Mouse (Mus musculus): ENCODE results near the gene Gm3233. TPM values are rescaled to one million over a fixed set of nuclear protein-coding genes. Genes with fewer than 3 reads are reported as not detected.
"Not testable (repeated sequence)": the region's sequence is repeated elsewhere in the genome, so short reads cannot be mapped to it uniquely, and the experiment has no call there.

Gm3233 gene
- polyA plus RNA-seq, 1 experiment from 2014 or later, result not detected

- H3K4me1 ChIP-seq (ENCODE audit: control insufficient read depth, insufficient read depth, low read length); H3K4me3 ChIP-seq (ENCODE audit: low read depth, low read length); H3K9ac ChIP-seq (replicated peaks; ENCODE audit: low read length); H3K4me2 ChIP-seq (ENCODE audit: low read depth, low read length); DNase-seq (ENCODE audit: low spot score); H3K27me3 ChIP-seq (ENCODE audit: control insufficient read depth, insufficient read depth, low read length); H3K9me3 ChIP-seq (replicated peaks; ENCODE audit: control insufficient read depth, low read length); H3K36me3 ChIP-seq (replicated peaks; ENCODE audit: control insufficient read depth, insufficient read depth, low read depth, low read length); H3K27ac ChIP-seq (replicated peaks; ENCODE audit: low read depth, low read length); ATAC-seq (replicated peaks; ENCODE audit: insufficient number of reproducible peaks, low FRiP score, low TSS enrichment, low read depth): not testable (repeated sequence)
- 82% methylated on average over 1 of the region's 3 CpGs for WGBS
Observed at GRCm38 (mm10) chr10:77783396-77783795, 23.9 kb upstream of the Gm3233 start.

- H3K9me3 ChIP-seq (replicated peaks; ENCODE audit: control insufficient read depth, low read length); H3K4me2 ChIP-seq (ENCODE audit: low read depth, low read length); H3K27me3 ChIP-seq (ENCODE audit: control insufficient read depth, insufficient read depth, low read length); H3K4me3 ChIP-seq (ENCODE audit: low read depth, low read length); DNase-seq (ENCODE audit: low spot score); H3K36me3 ChIP-seq (replicated peaks; ENCODE audit: control insufficient read depth, insufficient read depth, low read depth, low read length); H3K27ac ChIP-seq (replicated peaks; ENCODE audit: low read depth, low read length); H3K4me1 ChIP-seq (ENCODE audit: control insufficient read depth, insufficient read depth, low read length); H3K9ac ChIP-seq (replicated peaks; ENCODE audit: low read length); ATAC-seq (replicated peaks; ENCODE audit: insufficient number of reproducible peaks, low FRiP score, low TSS enrichment, low read depth): not testable (repeated sequence)
- WGBS, result no CpG with 5 or more reads among the region's 1 CpGs
Observed at GRCm38 (mm10) chr10:77782442-77782841, 23.0 kb upstream of the Gm3233 start, which contains the start of gene Gm3250. Gm3250 (minus strand) TSS chr10:77782542.

GRCm38 (mm10) chr10:77776844-77777243 lies 17.4 kb upstream of the Gm3233 start, which contains the start of gene Gm7138:
Gm7138 (minus strand) TSS chr10:77776944.
- 40% methylated on average over 1 of the region's 1 CpGs for WGBS

GRCm38 (mm10) chr10:77772142-77772541 lies 12.7 kb upstream of the Gm3233 start:
- H3K27ac ChIP-seq (replicated peaks; ENCODE audit: low read depth, low read length); H3K9me3 ChIP-seq (replicated peaks; ENCODE audit: control insufficient read depth, low read length); H3K9ac ChIP-seq (replicated peaks; ENCODE audit: low read length); ATAC-seq (replicated peaks; ENCODE audit: insufficient number of reproducible peaks, low FRiP score, low TSS enrichment, low read depth); H3K4me1 ChIP-seq (ENCODE audit: control insufficient read depth, insufficient read depth, low read length); DNase-seq (ENCODE audit: low spot score); H3K4me3 ChIP-seq (ENCODE audit: low read depth, low read length); H3K27me3 ChIP-seq (ENCODE audit: control insufficient read depth, insufficient read depth, low read length); H3K4me2 ChIP-seq (ENCODE audit: low read depth, low read length); H3K36me3 ChIP-seq (replicated peaks; ENCODE audit: control insufficient read depth, insufficient read depth, low read depth, low read length): not testable (repeated sequence)
- WGBS, result 75% methylated on average over 1 of the region's 3 CpGs

More at GRCm38 (mm10) chr10:77776844-77777243, 17.4 kb upstream of the Gm3233 start, which contains the start of gene Gm7138:
- H3K4me2 ChIP-seq (ENCODE audit: low read depth, low read length); ATAC-seq (replicated peaks; ENCODE audit: insufficient number of reproducible peaks, low FRiP score, low TSS enrichment, low read depth); H3K36me3 ChIP-seq (replicated peaks; ENCODE audit: control insufficient read depth, insufficient read depth, low read depth, low read length); DNase-seq (ENCODE audit: low spot score); H3K27me3 ChIP-seq (ENCODE audit: control insufficient read depth, insufficient read depth, low read length); H3K4me3 ChIP-seq (ENCODE audit: low read depth, low read length); H3K9me3 ChIP-seq (replicated peaks; ENCODE audit: control insufficient read depth, low read length); H3K4me1 ChIP-seq (ENCODE audit: control insufficient read depth, insufficient read depth, low read length); H3K9ac ChIP-seq (replicated peaks; ENCODE audit: low read length); H3K27ac ChIP-seq (replicated peaks; ENCODE audit: low read depth, low read length): not testable (repeated sequence)

GRCm38 (mm10) chr10:77771225-77771624 lies 11.7 kb upstream of the Gm3233 start, which contains the start of gene Gm3238:
Gm3238 (minus strand) TSS chr10:77771325.
- WGBS, result 71% methylated on average over 1 of the region's 1 CpGs
- not testable (repeated sequence) for H3K9ac ChIP-seq (replicated peaks; ENCODE audit: low read length); H3K27me3 ChIP-seq (ENCODE audit: control insufficient read depth, insufficient read depth, low read length); H3K4me2 ChIP-seq (ENCODE audit: low read depth, low read length); H3K36me3 ChIP-seq (replicated peaks; ENCODE audit: control insufficient read depth, insufficient read depth, low read depth, low read length); H3K9me3 ChIP-seq (replicated peaks; ENCODE audit: control insufficient read depth, low read length); H3K4me3 ChIP-seq (ENCODE audit: low read depth, low read length); H3K27ac ChIP-seq (replicated peaks; ENCODE audit: low read depth, low read length); H3K4me1 ChIP-seq (ENCODE audit: control insufficient read depth, insufficient read depth, low read length); DNase-seq (ENCODE audit: low spot score); ATAC-seq (replicated peaks; ENCODE audit: insufficient number of reproducible peaks, low FRiP score, low TSS enrichment, low read depth)

GRCm38 (mm10) chr10:77769727-77770126 lies 10.2 kb upstream of the Gm3233 start:
- H3K4me2 ChIP-seq (ENCODE audit: low read depth, low read length), result no peak overlapping the region

GRCm38 (mm10) chr10:77753448-77753847 lies 6.0 kb downstream of the Gm3233 start:
- Histone ChIP-seq H3K4me2 (ENCODE audit: low read depth, low read length) (no peak overlapping the region), H3K36me3 (replicated peaks; ENCODE audit: control insufficient read depth, insufficient read depth, low read depth, low read length) (no peaks in the 10 kb centered on the region), H3K4me3 (ENCODE audit: low read depth, low read length) (no peak overlapping the region), H3K4me1 (ENCODE audit: control insufficient read depth, insufficient read depth, low read length) (no peaks in the 10 kb centered on the region; the same call in 1 of the 2 replicates), H3K27ac (replicated peaks; ENCODE audit: low read depth, low read length) (no peak overlapping the region), H3K9ac (replicated peaks; ENCODE audit: low read length) (no peak overlapping the region), H3K27me3 (ENCODE audit: control insufficient read depth, insufficient read depth, low read length) (no peaks in the 10 kb centered on the region), H3K9me3 (replicated peaks; ENCODE audit: control insufficient read depth, low read length) (no peaks in the 10 kb centered on the region)
- ATAC-seq (replicated peaks; ENCODE audit: insufficient number of reproducible peaks, low FRiP score, low TSS enrichment, low read depth) (no peak), DNase-seq (ENCODE audit: low spot score) (no peak)

More at GRCm38 (mm10) chr10:77769727-77770126, 10.2 kb upstream of the Gm3233 start:
- Histone ChIP-seq H3K27ac (replicated peaks; ENCODE audit: low read depth, low read length) (no peak overlapping the region), H3K9me3 (replicated peaks; ENCODE audit: control insufficient read depth, low read length) (no peaks in the 10 kb centered on the region), H3K9ac (replicated peaks; ENCODE audit: low read length) (no peak overlapping the region), H3K27me3 (ENCODE audit: control insufficient read depth, insufficient read depth, low read length) (no peaks in the 10 kb centered on the region), H3K4me1 (ENCODE audit: control insufficient read depth, insufficient read depth, low read length) (no peaks in the 10 kb centered on the region), H3K4me3 (ENCODE audit: low read depth, low read length) (no peak overlapping the region), H3K36me3 (replicated peaks; ENCODE audit: control insufficient read depth, insufficient read depth, low read depth, low read length) (no peaks in the 10 kb centered on the region)
- WGBS, result 89% methylated on average over 1 of the region's 1 CpGs
- ATAC-seq (replicated peaks; ENCODE audit: insufficient number of reproducible peaks, low FRiP score, low TSS enrichment, low read depth) (no peak), DNase-seq (ENCODE audit: low spot score) (no peak)

- ATAC-seq (replicated peaks; ENCODE audit: insufficient number of reproducible peaks, low FRiP score, low TSS enrichment, low read depth); H3K36me3 ChIP-seq (replicated peaks; ENCODE audit: control insufficient read depth, insufficient read depth, low read depth, low read length); H3K4me2 ChIP-seq (ENCODE audit: low read depth, low read length); H3K4me1 ChIP-seq (ENCODE audit: control insufficient read depth, insufficient read depth, low read length); H3K27ac ChIP-seq (replicated peaks; ENCODE audit: low read depth, low read length); H3K27me3 ChIP-seq (ENCODE audit: control insufficient read depth, insufficient read depth, low read length); H3K4me3 ChIP-seq (ENCODE audit: low read depth, low read length); H3K9ac ChIP-seq (replicated peaks; ENCODE audit: low read length); H3K9me3 ChIP-seq (replicated peaks; ENCODE audit: control insufficient read depth, low read length); DNase-seq (ENCODE audit: low spot score): not testable (repeated sequence)
- 67% methylated on average over 3 of the region's 3 CpGs for WGBS
Observed at GRCm38 (mm10) chr10:77752312-77752711, 7.2 kb downstream of the Gm3233 start.
